Mouse (Mus musculus) layer of hippocampus, adult 8-10 months (tissue): ENCODE measurements around the gene Spire2. TPM values are rescaled to one million over a fixed set of nuclear protein-coding genes. Genes with fewer than 3 reads are reported as not detected.

ENCODE experiments used
- DNase-seq, 2 experiments: peaks; one replicate each; pipeline ENCODE4 v3.0.0; 2022; ENCODE audit warnings: low spot score in 2 of 2
- total RNA-seq, 4 experiments: library from RNA; stranded (reverse); gene quantifications; 2 replicates each; pipeline ENCODE4 v1.2.4; 2022

Gene Spire2
- total RNA-seq, 4 experiments from 2014 or later, result 15.8 to 16.3 (median 16.0) TPM

- no peak for DNase-seq
These were observed 1.4 kb downstream of the Spire2 start for GRCm38 (mm10) chr8:123333864-123334263.

DNA sequence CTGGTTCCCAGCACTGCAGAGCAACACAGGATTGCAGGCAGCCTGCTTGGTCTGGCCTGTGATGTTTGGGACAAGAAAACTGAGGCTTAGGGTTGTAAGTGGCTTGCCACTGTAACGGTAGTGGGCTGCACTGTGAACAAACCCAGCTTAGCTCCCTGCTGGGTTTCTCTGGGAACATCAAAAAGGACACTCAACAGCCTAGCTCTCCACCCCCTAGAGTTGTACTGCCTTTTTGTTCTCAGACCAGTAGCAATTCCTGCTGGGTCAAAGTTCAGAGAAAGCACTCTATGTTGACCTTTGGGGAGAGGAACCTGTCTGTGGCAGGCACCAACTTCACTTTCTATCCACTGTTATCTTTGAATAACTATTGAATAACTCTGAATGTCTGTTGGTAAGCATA lies 2.0 kb downstream of the Spire2 start:
- DNase-seq, result no peak

DNA sequence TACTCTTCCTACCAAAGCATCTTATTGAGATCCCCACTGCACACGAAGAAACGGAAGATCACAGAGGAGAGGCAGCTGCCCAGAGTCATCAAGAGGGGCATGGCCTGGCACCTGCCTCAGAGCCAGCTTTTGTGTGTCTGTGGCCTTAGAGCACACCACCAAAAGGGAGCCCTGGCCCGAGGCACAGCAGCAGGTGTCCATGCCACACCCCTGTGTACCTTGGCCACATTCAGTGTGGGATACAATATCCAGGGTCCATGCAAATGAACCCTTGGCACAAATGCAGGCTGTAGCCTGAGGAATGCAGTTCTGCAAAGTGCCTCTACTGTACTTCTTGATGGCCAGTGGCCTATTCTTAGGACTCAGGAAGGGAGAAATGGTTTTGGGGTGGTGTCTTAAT lies 5.0 kb downstream of the Spire2 start:
- DNase-seq, result no peak

DNA sequence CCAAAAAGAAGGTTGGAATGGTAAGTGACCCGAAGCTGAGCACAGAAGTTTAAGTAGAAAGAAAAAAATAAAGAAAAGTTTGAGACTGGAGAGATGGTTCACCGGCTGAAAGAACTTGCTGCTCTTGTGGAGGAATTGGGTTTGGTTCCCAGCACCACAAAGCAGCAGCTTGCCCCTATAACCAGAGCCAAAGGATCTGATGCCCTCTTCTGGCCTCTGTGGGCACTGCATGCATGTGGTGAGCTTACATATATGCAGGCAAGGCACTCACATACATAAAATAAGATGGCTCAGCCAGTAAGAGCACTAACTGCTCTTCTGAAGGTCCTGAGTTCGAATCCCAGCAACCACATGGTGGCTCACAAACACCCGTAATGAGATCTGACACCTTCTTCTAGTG lies 7.6 kb downstream of the Spire2 start:
- DNase-seq, result no peak

- DNase-seq, result no peak
These were observed 8.8 kb downstream of the Spire2 start for GRCm38 (mm10) chr8:123341040-123342015.

GRCm38 (mm10) chr8:123342253-123342652 lies 9.7 kb downstream of the Spire2 start:
- DNase-seq, result no peak

DNA sequence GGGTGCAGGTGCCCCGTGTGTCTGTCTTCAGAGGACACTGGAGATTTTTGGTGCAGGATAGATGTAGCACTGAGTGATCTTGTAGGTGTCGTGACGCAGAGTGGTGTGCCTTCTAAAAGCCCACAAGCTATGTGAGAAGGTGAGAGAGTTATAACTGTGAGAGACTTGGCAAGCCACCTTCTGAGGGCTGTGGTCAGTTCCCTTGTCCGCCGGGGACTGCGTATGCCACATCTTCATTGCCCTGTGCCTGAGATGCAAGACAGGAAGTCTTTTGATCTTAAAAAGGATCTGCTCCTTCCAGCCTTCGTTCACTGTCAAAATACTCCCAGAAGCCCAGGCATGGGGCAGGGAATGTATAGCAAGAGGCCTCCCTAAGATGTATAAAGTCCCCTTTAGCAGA lies 10.4 kb downstream of the Spire2 start:
- no peak for DNase-seq

DNA sequence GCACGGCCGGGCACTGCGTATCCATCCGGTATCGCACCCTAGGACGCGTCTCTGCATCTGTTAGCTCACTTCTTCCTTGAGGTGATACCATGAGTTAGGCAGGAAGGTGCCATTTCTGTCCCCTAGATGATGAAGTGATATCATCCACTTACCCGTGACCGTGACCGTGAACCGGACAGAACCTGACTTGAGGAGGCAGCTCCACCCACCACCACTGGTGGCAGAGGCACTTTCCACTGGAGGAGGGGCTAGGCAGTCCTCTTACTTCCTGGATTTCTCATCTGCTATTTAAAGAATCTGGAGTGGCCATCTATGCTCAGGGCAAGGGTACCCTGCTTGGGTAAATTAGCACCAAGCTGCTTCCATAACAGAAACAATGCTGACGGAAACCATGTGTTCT lies 10.9 kb downstream of the Spire2 start:
- no peak for DNase-seq

DNA sequence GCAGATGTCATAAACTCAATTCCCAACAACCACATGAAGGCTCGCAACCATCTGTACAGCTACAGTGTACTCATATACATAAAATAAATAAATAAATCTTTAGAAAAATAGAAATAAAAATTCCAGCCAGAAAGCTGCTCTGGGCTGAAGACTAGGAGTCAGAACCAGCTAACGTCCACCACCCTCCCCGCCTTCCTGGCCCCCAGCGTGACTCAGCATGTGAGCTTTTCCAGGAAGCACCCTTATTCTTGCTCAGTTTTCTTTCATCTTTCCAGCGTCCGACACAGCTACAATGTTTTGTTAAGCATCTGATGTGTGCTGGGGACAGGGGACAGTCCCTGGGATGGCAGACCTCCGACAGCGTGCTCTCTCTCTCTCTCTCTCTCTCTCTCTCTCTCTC lies 12.6 kb downstream of the Spire2 start:
- DNase-seq, result no peak

DNA sequence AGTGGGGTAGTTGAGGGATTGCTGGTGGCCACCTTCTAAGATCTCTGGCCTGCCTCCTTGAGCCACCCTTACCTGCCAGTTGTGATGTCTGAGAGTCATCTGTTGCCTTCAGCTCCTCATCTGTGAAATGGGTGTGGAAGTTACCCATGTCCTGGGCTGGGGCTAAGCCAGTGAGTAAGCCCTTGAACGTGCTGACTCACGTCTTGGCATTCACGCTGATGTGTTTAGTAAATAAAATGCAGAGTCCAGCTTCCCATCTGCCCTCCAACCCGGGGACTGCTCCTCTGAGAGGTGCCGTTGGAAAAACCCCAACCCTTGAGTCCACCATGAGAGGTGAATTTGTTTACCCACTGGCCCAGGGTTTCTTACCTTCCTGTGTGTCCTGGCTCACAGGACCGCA lies 13.3 kb downstream of the Spire2 start:
- no peak for DNase-seq

DNA sequence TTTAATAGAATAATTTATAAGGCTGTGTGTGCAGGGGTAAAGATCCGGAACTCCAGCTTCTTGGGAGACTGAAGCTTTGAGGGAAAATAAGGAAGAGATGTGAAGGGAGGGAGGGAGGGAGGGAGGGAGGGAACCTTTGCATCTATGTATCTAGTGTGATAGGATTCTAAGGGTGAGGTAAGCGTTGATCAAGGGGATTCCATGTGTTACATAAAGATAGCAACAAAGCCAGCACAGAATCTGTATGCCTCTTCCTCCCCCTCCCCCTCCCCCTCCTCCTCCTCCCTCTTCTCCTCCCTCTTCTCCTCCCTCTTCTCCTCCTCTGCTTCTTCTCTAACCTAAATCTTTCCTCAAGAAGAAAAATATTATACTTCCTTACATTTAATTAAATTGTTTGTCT lies 14.8 kb downstream of the Spire2 start:
- DNase-seq, result no peak

DNA sequence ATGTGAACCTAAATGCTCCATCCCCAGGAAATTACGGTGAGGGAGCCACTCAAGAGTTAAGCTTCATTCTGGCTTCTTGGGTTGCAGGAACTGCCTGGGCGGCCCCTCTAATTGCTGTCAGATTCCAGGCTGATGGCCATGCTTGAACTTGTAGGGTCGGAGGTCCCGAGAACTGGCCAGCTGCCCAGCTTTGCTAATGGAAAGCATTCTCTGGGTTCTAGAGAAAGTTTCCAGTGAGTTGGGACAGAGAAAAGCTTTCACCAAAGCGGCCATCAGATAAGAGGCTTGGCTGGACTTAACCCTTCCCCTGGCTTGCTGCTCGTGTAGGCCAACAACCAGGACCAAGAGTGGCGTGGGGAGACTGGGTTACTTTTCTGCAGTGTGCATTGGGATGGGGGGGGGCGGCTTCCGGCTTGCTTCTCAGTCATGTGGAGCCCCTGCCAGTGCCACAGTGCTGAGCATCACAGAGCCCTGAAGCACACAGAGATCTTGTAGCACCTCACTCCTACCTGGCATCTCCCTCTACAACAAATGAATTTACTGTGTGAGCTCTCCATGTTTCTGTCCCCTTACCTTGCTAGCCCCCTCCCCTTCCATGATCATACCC lies 15.8 kb downstream of the Spire2 start:
- no peak for DNase-seq

DNA sequence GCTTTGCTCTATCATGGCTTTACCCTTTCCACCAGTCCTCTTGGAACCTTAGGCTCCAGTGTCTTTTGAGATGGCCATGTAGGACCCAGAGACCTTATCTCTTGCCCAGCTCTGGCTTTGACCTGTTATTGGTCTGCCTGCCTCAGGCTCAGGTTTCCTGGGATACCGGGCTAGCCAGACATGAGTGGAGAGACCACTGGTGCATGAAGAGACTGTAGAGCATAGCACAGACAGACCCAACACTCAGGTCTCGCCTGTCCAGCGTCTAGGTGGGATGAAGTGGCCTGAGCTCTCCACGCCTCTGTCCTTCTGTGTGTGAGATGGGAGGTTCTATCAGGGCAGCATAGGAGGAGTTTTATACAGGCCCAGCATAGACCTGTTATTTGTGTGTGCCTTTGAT lies 16.6 kb downstream of the Spire2 start:
- DNase-seq, result no peak

DNA sequence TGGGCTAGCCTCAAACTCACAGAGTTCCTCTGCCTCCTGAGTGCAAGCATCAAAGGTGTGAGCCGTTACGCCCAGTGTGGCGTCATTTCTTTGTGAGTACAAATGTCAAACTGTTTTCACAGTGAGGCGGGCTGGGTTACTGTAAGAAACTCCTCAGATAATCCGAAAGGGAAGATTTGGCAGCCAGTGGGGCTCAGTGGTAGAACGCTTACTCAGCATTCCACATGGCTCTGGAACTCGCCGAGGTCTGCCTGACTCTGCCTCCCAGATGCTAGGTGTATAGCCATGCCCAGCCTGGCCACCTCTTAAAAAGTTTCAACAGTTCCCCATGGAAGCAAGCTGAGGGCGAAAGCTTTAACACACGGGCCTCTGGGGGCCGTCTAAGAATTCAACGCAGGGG lies 19.6 kb downstream of the Spire2 start:
- DNase-seq, result no peak

- DNase-seq, result peak in 1 of 2 experiments; percentile 36
These were observed 20.3 kb downstream of the Spire2 start for GRCm38 (mm10) chr8:123352786-123353185.

GRCm38 (mm10) chr8:123353216-123353615 lies 20.7 kb downstream of the Spire2 start:
- no peak for DNase-seq

DNA sequence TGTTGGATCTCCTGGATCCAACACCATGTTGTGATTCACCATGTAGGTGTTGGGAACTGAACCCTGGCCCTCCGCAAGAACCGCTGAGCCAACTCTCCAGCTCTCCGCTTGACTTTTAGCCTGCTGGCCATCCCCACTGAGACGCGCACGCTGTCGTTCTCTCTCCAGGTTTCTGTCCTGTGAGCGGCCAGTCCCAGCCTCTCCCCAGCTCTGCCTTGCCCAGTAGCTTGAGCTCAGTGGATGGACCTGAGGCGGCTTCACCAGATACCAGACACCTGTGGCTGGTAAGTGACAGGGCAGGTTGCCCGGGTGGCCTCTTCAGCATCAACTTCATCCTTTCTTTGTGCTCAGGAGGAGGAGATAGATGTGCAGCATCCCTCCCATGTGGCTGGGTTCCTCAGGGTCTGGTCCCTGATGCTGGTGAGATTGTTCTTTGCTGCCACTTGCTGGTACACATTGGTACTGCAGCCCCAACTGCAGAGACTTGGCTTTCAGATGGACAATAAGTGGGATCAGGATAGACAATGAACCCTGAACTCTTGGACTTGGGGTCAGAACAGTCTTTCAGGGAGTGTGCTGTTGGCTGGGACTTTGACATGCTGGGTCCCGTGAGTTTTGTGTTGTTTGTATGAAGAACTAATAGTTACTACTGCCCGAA lies 28.7 kb downstream of the Spire2 start:
- peak; percentile 48 to 88 for DNase-seq

DNA sequence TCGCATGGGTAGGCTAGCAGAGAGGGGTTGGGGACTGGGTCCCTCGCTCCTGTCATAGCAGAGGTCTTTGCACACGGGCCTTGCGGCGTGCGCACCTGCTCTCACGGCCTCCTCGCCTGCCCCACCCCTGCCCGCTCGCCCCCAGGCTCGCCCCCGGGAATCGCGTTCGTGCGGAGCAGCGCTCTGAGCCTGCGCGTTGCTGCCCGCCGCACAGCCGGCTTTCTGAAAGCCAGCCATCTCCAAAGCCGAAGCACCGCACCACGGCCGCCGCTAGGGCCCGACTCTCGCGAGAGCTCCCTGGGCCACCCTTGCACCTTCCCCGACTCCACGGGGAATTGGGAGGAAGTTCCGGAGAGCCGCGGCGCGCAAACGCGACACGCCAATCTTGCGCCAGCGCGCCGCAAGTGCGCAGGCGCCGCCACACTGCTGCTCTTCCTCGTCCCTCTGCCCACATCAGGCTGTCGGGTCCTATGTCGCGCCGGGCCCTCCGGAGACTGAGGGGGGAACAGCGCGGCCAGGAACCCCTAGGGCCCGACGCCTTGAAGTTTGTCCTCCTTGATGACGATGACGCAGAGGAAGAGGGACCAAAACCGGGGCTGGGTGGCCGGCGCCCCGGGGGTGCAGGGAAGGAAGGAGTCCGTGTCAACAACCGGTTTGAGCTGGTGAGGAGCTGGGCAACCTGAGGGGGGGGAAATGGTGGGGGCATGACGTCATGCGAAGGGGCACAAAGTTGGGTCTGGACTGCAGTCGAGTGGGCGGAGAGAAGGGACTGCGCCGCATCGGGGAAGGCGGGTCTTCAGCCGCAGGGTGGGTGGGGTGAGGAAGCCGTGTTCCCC lies 41.1 kb downstream of the Spire2 start, which contains the start of gene Tcf25:
Tcf25 (plus strand) TSS at position 351 of the 836 bp plus-strand sequence.
- peak; percentile 95 for DNase-seq

GRCm38 (mm10) chr8:123374239-123374578 lies 41.7 kb downstream of the Spire2 start:
- DNase-seq, result peak; percentile 90 to 93

DNA sequence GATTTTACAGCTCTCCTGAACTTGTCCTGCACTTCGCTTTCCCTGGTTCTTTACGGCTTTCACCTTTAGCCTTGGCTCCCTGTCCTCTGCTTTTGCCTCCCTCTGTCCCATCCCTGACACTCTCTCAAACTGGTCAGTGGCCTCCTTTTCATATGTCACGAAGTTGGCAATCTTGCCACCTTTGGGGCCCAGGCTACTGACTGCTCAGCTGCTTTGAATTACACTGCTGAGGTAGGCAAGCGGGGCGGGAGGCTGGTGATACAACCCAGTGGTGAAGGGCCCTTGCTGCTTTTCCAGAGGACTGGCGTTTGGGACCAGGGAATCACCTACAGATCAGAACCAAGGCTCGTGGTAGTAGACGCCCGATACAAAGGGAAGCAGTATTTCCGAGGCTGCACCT lies 43.2 kb downstream of the Spire2 start:
- no peak for DNase-seq

GRCm38 (mm10) chr8:123376106-123376505 lies 43.6 kb downstream of the Spire2 start:
- no peak for DNase-seq
